In genomic region chr14:34567697-34568096, GRCm38 (mm10) we compare ENCODE assay signal across 34 mouse cellular contexts. TPM values are rescaled to one million over a fixed set of nuclear protein-coding genes. Genes with fewer than 3 reads are reported as not detected.
A peak's percentile ranks its signal among the peaks of the same experiment; 100 is the strongest.
DNase-seq lines count a peak whose midpoint lies in the region; ATAC-seq and TF ChIP-seq lines count a peak whose summit lies in the region.
"Had no signal": no experiment of that assay in that cellular context is flagged by ENCODE, and none has a peak within 500 bp of the region (broad histone marks: within the 10 kb centered on the region; RNA-seq: fewer than 3 reads in every experiment).

No protein-coding gene starts in this region.

- H3K4me2 ChIP-seq in stomach, embryonic 16.5 days (ENCODE audit: low read depth, low read length) = no peak overlapping the region
- H3K4me2 ChIP-seq in stomach, postnatal 0 days (replicated peaks; ENCODE audit: low read depth) = no peak overlapping the region
- H3K4me2 ChIP-seq in heart, postnatal 0 days (ENCODE audit: low read depth, low read length) = no peak overlapping the region
- H3K4me2 ChIP-seq in limb, embryonic 15.5 days = no peak overlapping the region
- H3K4me2 ChIP-seq: liver, embryonic 15.5 days; lung, embryonic 15.5 days; midbrain, embryonic 13.5 days had no signal

- no peaks in the 10 kb centered on the region for H3K36me3 ChIP-seq in stomach, embryonic 16.5 days (ENCODE audit: control insufficient read depth, insufficient read depth, low read length)
- H3K36me3 ChIP-seq in stomach, postnatal 0 days (ENCODE audit: control insufficient read depth, insufficient read depth, low read length) = no peaks in the 10 kb centered on the region
- 0 out of 2 replicates have a peak, but pooled peaks cover 6% of the 10 kb centered on the region for H3K36me3 ChIP-seq in heart, postnatal 0 days (replicated peaks; ENCODE audit: control insufficient read depth, insufficient read depth, low read length)
- H3K36me3 ChIP-seq in limb, embryonic 15.5 days = no peaks in the 10 kb centered on the region
- H3K36me3 ChIP-seq: hindbrain, embryonic 10.5 days; liver, embryonic 15.5 days; lung, embryonic 15.5 days; midbrain, embryonic 13.5 days had no signal

- no peak overlapping the region for H3K4me3 ChIP-seq in stomach, embryonic 16.5 days (replicated peaks; ENCODE audit: low read length)
- H3K4me3 ChIP-seq in stomach, postnatal 0 days (ENCODE audit: low read depth, low read length) = no peak overlapping the region
- no peak overlapping the region for H3K4me3 ChIP-seq in heart, postnatal 0 days (ENCODE audit: low read depth, low read length)
- H3K4me3 ChIP-seq in limb, embryonic 15.5 days = no peak overlapping the region
- H3K4me3 ChIP-seq: hindbrain, embryonic 10.5 days; liver, embryonic 15.5 days; lung, embryonic 15.5 days; megakaryocyte, embryonic 14.5 days; midbrain, embryonic 13.5 days had no signal

- TF ChIP-seq EP300 in stomach, postnatal 0 days (optimal IDR thresholded peaks at IDR 0.05) = no peak
- TF ChIP-seq EP300 in heart, postnatal 0 days (IDR thresholded peaks at IDR 0.05; ENCODE audit: low read depth) = peak; percentile 13; the same call in 1 of the 2 replicates

- no peak for TF ChIP-seq CTCF in stomach, postnatal 0 days (IDR thresholded peaks at IDR 0.05; ENCODE audit: low read depth)
- TF ChIP-seq CTCF in heart, postnatal 0 days (IDR thresholded peaks at IDR 0.05; ENCODE audit: low read depth) = no peak

- ATAC-seq in stomach, embryonic 16.5 days (ENCODE audit: insufficient read depth, low FRiP score) = no peak
- no peak for ATAC-seq in stomach, postnatal 0 days (ENCODE audit: low FRiP score, low TSS enrichment)
- peak; percentile 24 for ATAC-seq in heart, postnatal 0 days (ENCODE audit: insufficient read depth, low read depth)
- no peak for ATAC-seq in limb, embryonic 15.5 days (ENCODE audit: insufficient number of reproducible peaks, low FRiP score, low TSS enrichment, low read depth)
- ATAC-seq: forebrain, embryonic 14.5 days; midbrain, embryonic 13.5 days; Patski had no signal

- no peaks in the 10 kb centered on the region for H3K9me3 ChIP-seq in stomach, embryonic 16.5 days (replicated peaks; ENCODE audit: control insufficient read depth, low read length)
- no peaks in the 10 kb centered on the region for H3K9me3 ChIP-seq in stomach, postnatal 0 days (ENCODE audit: control insufficient read depth, low read length)
- H3K9me3 ChIP-seq in heart, postnatal 0 days (replicated peaks; ENCODE audit: control insufficient read depth, low read length) = no peaks in the 10 kb centered on the region
- H3K9me3 ChIP-seq in limb, embryonic 15.5 days = no peaks in the 10 kb centered on the region
- H3K9me3 ChIP-seq: hindbrain, embryonic 10.5 days; liver, embryonic 15.5 days; lung, embryonic 15.5 days; megakaryocyte, embryonic 14.5 days; midbrain, embryonic 13.5 days had no signal

- no peak overlapping the region for H3K27ac ChIP-seq in stomach, embryonic 16.5 days (ENCODE audit: low read length)
- H3K27ac ChIP-seq in stomach, postnatal 0 days (replicated peaks) = no peak overlapping the region
- H3K27ac ChIP-seq in heart, postnatal 0 days (ENCODE audit: low read depth) = peak overlapping the region; percentile 74
- H3K27ac ChIP-seq in limb, embryonic 15.5 days = peak overlapping the region; percentile 47
- H3K27ac ChIP-seq: liver, embryonic 15.5 days; lung, embryonic 15.5 days; midbrain, embryonic 13.5 days had no signal

- H3K27me3 ChIP-seq in stomach, embryonic 16.5 days (ENCODE audit: control insufficient read depth, insufficient read depth, low read length) = no peaks in the 10 kb centered on the region
- H3K27me3 ChIP-seq in stomach, postnatal 0 days (ENCODE audit: control insufficient read depth, insufficient read depth, low read length) = no peaks in the 10 kb centered on the region
- H3K27me3 ChIP-seq in heart, postnatal 0 days (ENCODE audit: control insufficient read depth, insufficient read depth, low read length) = no peaks in the 10 kb centered on the region
- no peaks in the 10 kb centered on the region for H3K27me3 ChIP-seq in limb, embryonic 15.5 days
- H3K27me3 ChIP-seq: lung, embryonic 15.5 days; Patski had no signal

- peak overlapping the region; percentile 36; the same call in 1 of the 2 replicates for H3K9ac ChIP-seq in stomach, embryonic 16.5 days (ENCODE audit: low read length)
- H3K9ac ChIP-seq in stomach, postnatal 0 days (ENCODE audit: low read length) = no peak overlapping the region
- H3K9ac ChIP-seq in heart, postnatal 0 days (replicated peaks; ENCODE audit: low read depth, low read length) = no peak overlapping the region
- no peak overlapping the region for H3K9ac ChIP-seq in limb, embryonic 15.5 days
- H3K9ac ChIP-seq: liver, embryonic 15.5 days; lung, embryonic 15.5 days; midbrain, embryonic 13.5 days had no signal

- peak; percentile 59 to 60 for DNase-seq in heart, adult 18-20 months
- no peak for DNase-seq in heart, adult 9 months (ENCODE audit: low spot score in 2 of 2)
- no peak for DNase-seq in stomach, postnatal 0 days (ENCODE audit: low spot score)
- no peak for DNase-seq in heart, postnatal 0 days (ENCODE audit: low spot score)
- no peak for DNase-seq in layer of hippocampus, postnatal 25 days (ENCODE audit: extremely low spot score in 1 of 2, low spot score in 1 of 2)
- DNase-seq in kidney, postnatal 25 days = no peak
- DNase-seq: adrenal gland, postnatal 36 days; cerebellum, adult 9-11 months; kidney, adult 11 months; lung, postnatal 36 days; right cerebral cortex, postnatal 14 days had no signal

- 56% methylated on average over 5 of the region's 5 CpGs for WGBS in stomach, embryonic 16.5 days
- 56% methylated on average over 5 of the region's 5 CpGs for WGBS in stomach, postnatal 0 days
- 17% methylated on average over 5 of the region's 5 CpGs for WGBS in heart, postnatal 0 days
- WGBS in limb, embryonic 15.5 days = 19% methylated on average over 5 of the region's 5 CpGs

- peaks cover 18% of the 10 kb centered on the region for H3K4me1 ChIP-seq in stomach, embryonic 16.5 days (ENCODE audit: control insufficient read depth, insufficient read depth, low read length)
- H3K4me1 ChIP-seq in stomach, postnatal 0 days (replicated peaks; ENCODE audit: control insufficient read depth, insufficient read depth) = 0 out of 2 replicates have a peak, but pooled peaks cover 3% of the 10 kb centered on the region
- H3K4me1 ChIP-seq in heart, postnatal 0 days (ENCODE audit: control insufficient read depth, insufficient read depth) = peaks cover 33% of the 10 kb centered on the region
- H3K4me1 ChIP-seq in limb, embryonic 15.5 days = peaks cover 54% of the 10 kb centered on the region
- H3K4me1 ChIP-seq: liver, embryonic 15.5 days; midbrain, embryonic 13.5 days had no signal

RNA-seq across cellular contexts. Expression of gene Ldb3, which starts 20.8 kb away (rescaled TPM):
- total RNA-seq in heart, adult 18-20 months (2021) = 1,000 to 10,000 TPM; 1,008 to 1,034 TPM
- 4.4 and 30.9 TPM in 2 replicates for polyA plus RNA-seq in stomach, embryonic 16.5 days (2015; fragmentation: Nextera tagmentation; extraction: Ambion mirVana)
- 1.6 and 1.7 TPM in 2 replicates for polyA plus RNA-seq in stomach, postnatal 0 days (2015; fragmentation: Nextera tagmentation; extraction: Ambion mirVana)
- 518 and 526 TPM in 2 replicates for total RNA-seq in heart, postnatal 0 days (2014; rRNA removed; ENCODE audit: low replicate concordance)
- 376 and 380 TPM in 2 replicates for polyA plus RNA-seq in heart, postnatal 0 days (2015; fragmentation: Nextera tagmentation; extraction: Ambion mirVana)
- polyA plus RNA-seq in limb, embryonic 15.5 days (2015; fragmentation: Nextera tagmentation; extraction: Ambion mirVana) = 28.2 and 98.7 TPM in 2 replicates
- 1 to 10 TPM; 3.8 to 4.5 TPM for total RNA-seq in layer of hippocampus, postnatal 25 days (2021)
- total RNA-seq: monocyte, adult 5-6 weeks; neutrophil, adult 5-6 weeks had no signal

RNA-seq across cellular contexts. Expression of gene Opn4, which starts 32.2 kb away (rescaled TPM):
- total RNA-seq in heart, adult 18-20 months (2021) = 1 to 10 TPM; 1.9 to 2.5 TPM
- polyA plus RNA-seq in stomach, embryonic 16.5 days (2015; fragmentation: Nextera tagmentation; extraction: Ambion mirVana) = 0.06 TPM in 1 of 2 replicates, not detected in the other
- polyA plus RNA-seq in stomach, postnatal 0 days (2015; fragmentation: Nextera tagmentation; extraction: Ambion mirVana) = not detected in 2 replicates
- 5.9 and 8.6 TPM in 2 replicates for total RNA-seq in heart, postnatal 0 days (2014; rRNA removed; ENCODE audit: low replicate concordance)
- 8.4 and 8.7 TPM in 2 replicates for polyA plus RNA-seq in heart, postnatal 0 days (2015; fragmentation: Nextera tagmentation; extraction: Ambion mirVana)
- polyA plus RNA-seq in limb, embryonic 15.5 days (2015; fragmentation: Nextera tagmentation; extraction: Ambion mirVana) = 0.20 and 0.63 TPM in 2 replicates
- total RNA-seq in layer of hippocampus, postnatal 25 days (2021) = not detected
- total RNA-seq: adrenal gland, adult 18-20 months; adrenal gland, postnatal 36 days; gastrocnemius, adult 8-10 months; layer of hippocampus, adult 18-20 months; layer of hippocampus, postnatal 14 days; monocyte, adult 5-6 weeks; neutrophil, adult 5-6 weeks had no signal
- polyA plus RNA-seq: cortical plate, adult 2 months; forebrain, embryonic 14.5 days; hindbrain, embryonic 10.5 days; limb, embryonic 11.5 days; liver, embryonic 15.5 days; Patski; urinary bladder, adult 2 months had no signal

RNA-seq across cellular contexts. Expression of gene 9230112D13Rik, which starts 45.1 kb away (rescaled TPM):
- total RNA-seq in heart, adult 18-20 months (2021) = not detected
- not detected in 2 replicates for polyA plus RNA-seq in stomach, embryonic 16.5 days (2015; fragmentation: Nextera tagmentation; extraction: Ambion mirVana)
- not detected in 2 replicates for polyA plus RNA-seq in stomach, postnatal 0 days (2015; fragmentation: Nextera tagmentation; extraction: Ambion mirVana)
- not detected in 2 replicates for total RNA-seq in heart, postnatal 0 days (2014; rRNA removed; ENCODE audit: low replicate concordance)
- not detected in 2 replicates for polyA plus RNA-seq in heart, postnatal 0 days (2015; fragmentation: Nextera tagmentation; extraction: Ambion mirVana)
- polyA plus RNA-seq in limb, embryonic 15.5 days (2015; fragmentation: Nextera tagmentation; extraction: Ambion mirVana) = not detected in 2 replicates
- not detected for total RNA-seq in layer of hippocampus, postnatal 25 days (2021)
- total RNA-seq: adrenal gland, adult 18-20 months; adrenal gland, postnatal 36 days; ES-E14; gastrocnemius, adult 8-10 months; layer of hippocampus, adult 18-20 months; layer of hippocampus, postnatal 14 days; monocyte, adult 5-6 weeks; neutrophil, adult 5-6 weeks had no signal
- polyA plus RNA-seq: cortical plate, adult 2 months; embryonic facial prominence, embryonic 14.5 days; forebrain, embryonic 14.5 days; frontal cortex, adult 2 months; hindbrain, embryonic 10.5 days; kidney, embryonic 16.5 days; limb, embryonic 11.5 days; liver, embryonic 15.5 days; lung, embryonic 15.5 days; midbrain, embryonic 13.5 days; Patski; testis, adult 2 months had no signal

Comparison
In these comparisons a context has a peak if more than half of its experiments do, and no peak if none do; other contexts are left out.
1. DNase-seq: peak in heart, adult 18-20 months (2 of 2); none in heart, adult 9 months (0 of 2), stomach, postnatal 0 days (single experiment), heart, postnatal 0 days (single experiment), layer of hippocampus, postnatal 25 days (0 of 2) and kidney, postnatal 25 days (0 of 2).
2. H3K27ac ChIP-seq: peak in heart, postnatal 0 days (single experiment) and limb, embryonic 15.5 days (single experiment); none in stomach, embryonic 16.5 days (single experiment) and stomach, postnatal 0 days (single experiment).